Comparison of ENCODE assay signal across 8 mouse cellular contexts in genomic region chr17:47672311-47673111, GRCm38 (mm10). TPM values are rescaled to one million over a fixed set of nuclear protein-coding genes. Genes with fewer than 3 reads are reported as not detected.
DNase-seq lines count a peak whose midpoint lies in the region; ATAC-seq and TF ChIP-seq lines count a peak whose summit lies in the region.

No protein-coding gene starts in this region.

- peaks cover 30% of the 10 kb centered on the region for H3K4me1 ChIP-seq in megakaryocyte, embryonic 14.5 days
- no peaks in the 10 kb centered on the region; the same call in 1 of the 2 replicates for H3K4me1 ChIP-seq in heart, adult 2 months (ENCODE audit: control insufficient read depth, insufficient read depth, low read length)
- no peaks in the 10 kb centered on the region for H3K4me1 ChIP-seq in liver, embryonic 14.5 days (replicated peaks; ENCODE audit: control insufficient read depth in 2 of 2, insufficient read depth in 2 of 2, low read length in 1 of 2)
- peaks cover 25% of the 10 kb centered on the region for H3K4me1 ChIP-seq in neural tube, embryonic 13.5 days (replicated peaks)

- peaks cover 13% of the 10 kb centered on the region for H3K36me3 ChIP-seq in megakaryocyte, embryonic 14.5 days (replicated peaks; ENCODE audit: low read length)
- H3K36me3 ChIP-seq in heart, adult 2 months (ENCODE audit: control insufficient read depth, insufficient read depth, low read length): no peaks in the 10 kb centered on the region
- peaks cover 9% of the 10 kb centered on the region for H3K36me3 ChIP-seq in liver, embryonic 14.5 days (replicated peaks; ENCODE audit: control insufficient read depth, insufficient read depth, low read depth)
- peaks cover 24% of the 10 kb centered on the region for H3K36me3 ChIP-seq in neural tube, embryonic 13.5 days

- H3K9me3 ChIP-seq in megakaryocyte, embryonic 14.5 days: no peaks in the 10 kb centered on the region
- no peaks in the 10 kb centered on the region for H3K9me3 ChIP-seq in liver, embryonic 14.5 days (ENCODE audit: control insufficient read depth, low read length)
- H3K9me3 ChIP-seq in neural tube, embryonic 13.5 days: no peaks in the 10 kb centered on the region

- H3K4me2 ChIP-seq in liver, embryonic 14.5 days (ENCODE audit: low read depth): peak overlapping the region; percentile 59
- H3K4me2 ChIP-seq in neural tube, embryonic 13.5 days: peak overlapping the region; percentile 77

- no peak for TF ChIP-seq POLR2A in heart, adult 2 months (IDR thresholded peaks at IDR 0.05; ENCODE audit: insufficient read depth, low read depth, low read length)

- peaks cover 20% of the 10 kb centered on the region for H3K27me3 ChIP-seq in megakaryocyte, embryonic 14.5 days (replicated peaks)
- no peaks in the 10 kb centered on the region for H3K27me3 ChIP-seq in heart, adult 2 months (ENCODE audit: control insufficient read depth, insufficient read depth, low read length)
- peaks cover 19% of the 10 kb centered on the region for H3K27me3 ChIP-seq in liver, embryonic 14.5 days (ENCODE audit: control insufficient read depth, insufficient read depth, low read length)
- H3K27me3 ChIP-seq in neural tube, embryonic 13.5 days: 0 out of 2 replicates have a peak, but pooled peaks cover 5% of the 10 kb centered on the region

- ATAC-seq in megakaryocyte, adult 5-6 weeks (ENCODE audit: poor library complexity, severe bottlenecking): no peak
- ATAC-seq in liver, embryonic 14.5 days (ENCODE audit: insufficient read depth): peak; percentile 26; the same call in 1 of the 2 replicates
- ATAC-seq in neural tube, embryonic 13.5 days (ENCODE audit: low read depth): peak; percentile 46; the same call in 1 of the 2 replicates
- no peak for ATAC-seq in inflammation-experienced regulatory T-cells, adult 6 months

- no peaks in the 10 kb centered on the region for H3K79me2 ChIP-seq in heart, adult 2 months (replicated peaks; ENCODE audit: control insufficient read depth, insufficient read depth, low read length)

- H3K9ac ChIP-seq in heart, adult 2 months (ENCODE audit: low read depth, low read length): peak overlapping the region; percentile 70
- no peak overlapping the region for H3K9ac ChIP-seq in liver, embryonic 14.5 days (replicated peaks)
- peak overlapping the region; percentile 66 for H3K9ac ChIP-seq in neural tube, embryonic 13.5 days

- H3K27ac ChIP-seq in heart, adult 2 months: no peak overlapping the region; the same call in 1 of the 2 replicates
- no peak overlapping the region for H3K27ac ChIP-seq in liver, embryonic 14.5 days
- peak overlapping the region; percentile 42; the same call in 1 of the 2 replicates for H3K27ac ChIP-seq in neural tube, embryonic 13.5 days (replicated peaks)

- peak; percentile 62 for DNase-seq in embryo, embryonic 9.5 days (ENCODE audit: extremely low spot score)
- DNase-seq in heart, adult 2 months: peak; percentile 75 to 82
- peak; percentile 64 for DNase-seq in kidney, adult 11 months
- DNase-seq in liver, embryonic 14.5 days (ENCODE audit: low read depth in 3 of 3, low spot score in 3 of 3): no peak

- WGBS in heart, adult 2 months: 11% methylated on average over 68 of the region's 68 CpGs
- 8% methylated on average over 68 of the region's 68 CpGs for WGBS in liver, embryonic 14.5 days (ENCODE audit: insufficient replicate concordance)
- 3% methylated on average over 63 of the region's 68 CpGs for WGBS in neural tube, embryonic 13.5 days

- peak; percentile 51 for TF ChIP-seq CTCF in heart, adult 2 months (IDR thresholded peaks at IDR 0.05)
- TF ChIP-seq CTCF in liver, embryonic 14.5 days (IDR thresholded peaks at IDR 0.05; ENCODE audit: low read depth): no peak

- TF ChIP-seq EP300 in heart, adult 2 months (IDR thresholded peaks at IDR 0.05; ENCODE audit: insufficient read depth, low read depth, low read length): no peak
- no peak for TF ChIP-seq EP300 in liver, embryonic 14.5 days (IDR thresholded peaks at IDR 0.05; ENCODE audit: low read depth)

- peak overlapping the region; percentile 88 for H3K4me3 ChIP-seq in megakaryocyte, embryonic 14.5 days (replicated peaks)
- H3K4me3 ChIP-seq in heart, adult 2 months: peak overlapping the region; percentile 38
- H3K4me3 ChIP-seq in liver, embryonic 14.5 days (ENCODE audit: insufficient read depth in 1 of 2, low read depth in 2 of 2, low read length in 2 of 2): peak overlapping the region; percentile 16 to 20; a peak in 3 of 4 replicates
- peak overlapping the region; percentile 39 for H3K4me3 ChIP-seq in neural tube, embryonic 13.5 days

- intact Hi-C loops in heart, adult 2 months (cut with DNase I): loop anchor here (10.0 kb wide), 1 partner anchor 158 kb away; no protein-coding TSS in a partner anchor

RNA-seq across cellular contexts. Expression of gene Tomm6, which starts 15.7 kb away (rescaled TPM):
- 37.0 and 347 TPM in 2 replicates for polyA plus RNA-seq in megakaryocyte, embryonic 14.5 days (2012; ENCODE audit: insufficient read depth, low replicate concordance)
- 142 and 150 TPM in 2 replicates for total RNA-seq in megakaryocyte, adult 5-6 weeks (2015)
- total RNA-seq in megakaryocyte, adult 5-6 weeks (2017): 38.6 and 44.1 TPM in 2 replicates
- total RNA-seq in heart, adult 2 months (2021): 100 to 1,000 TPM; 113 to 125 TPM
- 53.9 and 68.1 TPM in 2 replicates for polyA plus RNA-seq in heart, adult 2 months (2012; rRNA removed)
- polyA plus RNA-seq in liver, embryonic 14.5 days (2012; rRNA removed): 63.2 and 88.6 TPM in 2 replicates
- polyA plus RNA-seq in liver, embryonic 14.5 days (2014; fragmentation: Nextera tagmentation; extraction: Ambion mirVana): 244 and 251 TPM in 2 replicates
- 310 and 314 TPM in 2 replicates for polyA plus RNA-seq in neural tube, embryonic 13.5 days (2015; fragmentation: Nextera tagmentation; extraction: Ambion mirVana)
- 100 to 1,000 TPM; 299 to 411 (median 338) TPM for polyA plus RNA-seq in inflammation-experienced regulatory T-cells, adult 6 months (2017; shearing (Covaris generic))

RNA-seq across cellular contexts. Expression of gene Frs3, which starts 16.3 kb away (rescaled TPM):
- 0.94 TPM in 1 of 2 replicates, not detected in the other for polyA plus RNA-seq in megakaryocyte, embryonic 14.5 days (2012; ENCODE audit: insufficient read depth, low replicate concordance)
- 0.71 TPM in 1 of 2 replicates, not detected in the other for total RNA-seq in megakaryocyte, adult 5-6 weeks (2015)
- 0.12 and 0.15 TPM in 2 replicates for total RNA-seq in megakaryocyte, adult 5-6 weeks (2017)
- total RNA-seq in heart, adult 2 months (2021): 1 to 10 TPM; 4.8 to 5.2 TPM
- 10.8 and 11.7 TPM in 2 replicates for polyA plus RNA-seq in heart, adult 2 months (2012; rRNA removed)
- polyA plus RNA-seq in liver, embryonic 14.5 days (2012; rRNA removed): 3.0 and 3.7 TPM in 2 replicates
- polyA plus RNA-seq in liver, embryonic 14.5 days (2014; fragmentation: Nextera tagmentation; extraction: Ambion mirVana): 0.67 and 0.91 TPM in 2 replicates
- 34.2 and 36.3 TPM in 2 replicates for polyA plus RNA-seq in neural tube, embryonic 13.5 days (2015; fragmentation: Nextera tagmentation; extraction: Ambion mirVana)
- not detected for polyA plus RNA-seq in inflammation-experienced regulatory T-cells, adult 6 months (2017; shearing (Covaris generic))

RNA-seq across cellular contexts. Expression of gene Gm21981, which starts 21.7 kb away (rescaled TPM):
- 0.25 TPM in 1 of 2 replicates, not detected in the other for polyA plus RNA-seq in megakaryocyte, embryonic 14.5 days (2012; ENCODE audit: insufficient read depth, low replicate concordance)
- total RNA-seq in megakaryocyte, adult 5-6 weeks (2015): not detected in 2 replicates
- not detected in 2 replicates for total RNA-seq in megakaryocyte, adult 5-6 weeks (2017)
- total RNA-seq in heart, adult 2 months (2021): under 1 TPM; 0.78 to 0.89 TPM
- polyA plus RNA-seq in heart, adult 2 months (2012; rRNA removed): 0.73 and 1.2 TPM in 2 replicates
- polyA plus RNA-seq in liver, embryonic 14.5 days (2012; rRNA removed): 0.18 and 0.32 TPM in 2 replicates
- 0.30 TPM in 1 of 2 replicates, not detected in the other for polyA plus RNA-seq in liver, embryonic 14.5 days (2014; fragmentation: Nextera tagmentation; extraction: Ambion mirVana)
- 0.38 and 0.83 TPM in 2 replicates for polyA plus RNA-seq in neural tube, embryonic 13.5 days (2015; fragmentation: Nextera tagmentation; extraction: Ambion mirVana)
- polyA plus RNA-seq in inflammation-experienced regulatory T-cells, adult 6 months (2017; shearing (Covaris generic)): not detected

RNA-seq across cellular contexts. Expression of gene Prickle4, which starts 22.0 kb away (rescaled TPM):
- polyA plus RNA-seq in megakaryocyte, embryonic 14.5 days (2012; ENCODE audit: insufficient read depth, low replicate concordance): 3.4 and 5.0 TPM in 2 replicates
- 0.16 TPM in 1 of 2 replicates, not detected in the other for total RNA-seq in megakaryocyte, adult 5-6 weeks (2015)
- total RNA-seq in megakaryocyte, adult 5-6 weeks (2017): 1.1 TPM in 1 of 2 replicates, not detected in the other
- 1 to 10 TPM; 3.7 to 3.9 TPM for total RNA-seq in heart, adult 2 months (2021)
- 4.0 and 8.3 TPM in 2 replicates for polyA plus RNA-seq in heart, adult 2 months (2012; rRNA removed)
- 0.11 TPM in 1 of 2 replicates, not detected in the other for polyA plus RNA-seq in liver, embryonic 14.5 days (2012; rRNA removed)
- 0.23 TPM in 1 of 2 replicates, not detected in the other for polyA plus RNA-seq in liver, embryonic 14.5 days (2014; fragmentation: Nextera tagmentation; extraction: Ambion mirVana)
- 0.95 and 1.4 TPM in 2 replicates for polyA plus RNA-seq in neural tube, embryonic 13.5 days (2015; fragmentation: Nextera tagmentation; extraction: Ambion mirVana)
- not detected for polyA plus RNA-seq in inflammation-experienced regulatory T-cells, adult 6 months (2017; shearing (Covaris generic))

RNA-seq across cellular contexts. Expression of gene Usp49, which starts 42.0 kb away (rescaled TPM):
- polyA plus RNA-seq in megakaryocyte, embryonic 14.5 days (2012; ENCODE audit: insufficient read depth, low replicate concordance): 1.2 and 3.7 TPM in 2 replicates
- 3.9 and 5.1 TPM in 2 replicates for total RNA-seq in megakaryocyte, adult 5-6 weeks (2015)
- total RNA-seq in megakaryocyte, adult 5-6 weeks (2017): 4.2 and 5.3 TPM in 2 replicates
- 1 to 10 TPM; 3.4 to 3.6 TPM for total RNA-seq in heart, adult 2 months (2021)
- polyA plus RNA-seq in heart, adult 2 months (2012; rRNA removed): 2.9 and 3.6 TPM in 2 replicates
- 6.4 and 6.6 TPM in 2 replicates for polyA plus RNA-seq in liver, embryonic 14.5 days (2012; rRNA removed)
- polyA plus RNA-seq in liver, embryonic 14.5 days (2014; fragmentation: Nextera tagmentation; extraction: Ambion mirVana): 2.9 and 3.9 TPM in 2 replicates
- 8.2 and 10.6 TPM in 2 replicates for polyA plus RNA-seq in neural tube, embryonic 13.5 days (2015; fragmentation: Nextera tagmentation; extraction: Ambion mirVana)
- under 1 TPM; 0.58 to 0.97 (median 0.70) TPM for polyA plus RNA-seq in inflammation-experienced regulatory T-cells, adult 6 months (2017; shearing (Covaris generic))

Comparison
In these comparisons a context has a peak if more than half of its experiments do, and no peak if none do; other contexts are left out.
1. H3K4me3 ChIP-seq: peak in every context shown above with its lines; median percentile 88 in megakaryocyte, embryonic 14.5 days; 39 in neural tube, embryonic 13.5 days; 38 in heart, adult 2 months; 18 in liver, embryonic 14.5 days.
2. ATAC-seq: peak in liver, embryonic 14.5 days (single experiment) and neural tube, embryonic 13.5 days (single experiment); none in megakaryocyte, adult 5-6 weeks (single experiment) and inflammation-experienced regulatory T-cells, adult 6 months (single experiment).
3. DNase-seq: peak in embryo, embryonic 9.5 days (single experiment), heart, adult 2 months (2 of 2) and kidney, adult 11 months (single experiment); none in liver, embryonic 14.5 days (0 of 3).